8 mouse cellular contexts compared by ENCODE assay signal in the genomic region with DNA sequence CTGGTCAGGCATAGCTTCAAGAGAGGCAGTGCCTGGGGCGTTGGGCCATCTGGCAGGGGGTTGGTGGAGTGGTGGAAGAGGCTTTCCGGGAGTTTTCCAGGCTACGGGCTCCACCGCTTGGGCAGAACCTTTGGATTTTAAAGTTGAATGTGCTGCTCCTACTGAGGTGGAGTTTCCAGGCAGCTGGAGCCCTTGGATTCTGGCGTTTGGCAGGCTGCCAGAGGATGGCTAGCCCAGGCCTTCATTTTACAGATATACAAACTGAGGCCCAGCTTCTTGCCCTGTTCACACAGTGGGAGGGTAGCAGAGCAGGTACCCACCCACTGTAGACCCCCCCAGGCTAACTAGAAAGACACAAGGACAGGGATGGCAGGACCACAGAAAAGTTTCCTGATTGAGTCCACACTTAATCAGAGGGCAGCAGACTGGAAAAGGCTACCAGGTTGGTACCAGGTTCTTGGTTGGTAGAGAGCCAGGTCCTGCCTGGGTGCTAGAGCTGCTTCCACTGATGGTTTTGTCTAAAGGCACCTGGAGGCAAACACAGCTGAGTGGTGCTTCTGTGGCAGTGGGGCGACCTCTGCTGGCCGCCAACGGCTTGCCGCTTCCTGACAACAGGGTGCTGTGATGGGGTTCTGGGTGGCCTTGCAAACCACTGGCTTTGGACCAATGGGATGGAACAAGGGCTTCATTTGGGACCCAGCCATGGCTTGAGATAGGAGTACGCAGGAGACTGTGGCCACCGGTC.
DNase-seq lines count a peak whose midpoint lies in the region; ATAC-seq lines count a peak whose summit lies in the region.

No protein-coding gene starts in this region.

- H3K9ac ChIP-seq in forebrain, embryonic 11.5 days (ENCODE audit: low read length) = no peak overlapping the region
- H3K9ac ChIP-seq in heart, embryonic 15.5 days = no peak overlapping the region
- no peak overlapping the region for H3K9ac ChIP-seq in liver, embryonic 12.5 days
- H3K9ac ChIP-seq in stomach, embryonic 14.5 days (replicated peaks; ENCODE audit: low read depth, low read length) = no peak overlapping the region

- no peak overlapping the region for H3K4me3 ChIP-seq in forebrain, embryonic 11.5 days (ENCODE audit: low read depth, low read length)
- H3K4me3 ChIP-seq in heart, embryonic 15.5 days = no peak overlapping the region
- H3K4me3 ChIP-seq in liver, embryonic 12.5 days = no peak overlapping the region
- H3K4me3 ChIP-seq in stomach, embryonic 14.5 days (ENCODE audit: low read depth, low read length) = no peak overlapping the region

- no peaks in the 10 kb centered on the region for H3K36me3 ChIP-seq in forebrain, embryonic 11.5 days (ENCODE audit: control insufficient read depth, insufficient read depth, low read length)
- peaks cover 5% of the 10 kb centered on the region; the same call in 1 of the 2 replicates for H3K36me3 ChIP-seq in heart, embryonic 15.5 days
- H3K36me3 ChIP-seq in liver, embryonic 12.5 days = peaks cover 26% of the 10 kb centered on the region
- H3K36me3 ChIP-seq in stomach, embryonic 14.5 days (ENCODE audit: control insufficient read depth, insufficient read depth, low read length) = no peaks in the 10 kb centered on the region

- peak overlapping the region; percentile 42; the same call in 1 of the 2 replicates for H3K27ac ChIP-seq in forebrain, embryonic 11.5 days (ENCODE audit: low read depth, low read length)
- H3K27ac ChIP-seq in heart, embryonic 15.5 days = peak overlapping the region; percentile 61
- H3K27ac ChIP-seq in liver, embryonic 12.5 days = no peak overlapping the region
- H3K27ac ChIP-seq in stomach, embryonic 14.5 days (ENCODE audit: low read length) = peak overlapping the region; percentile 56

- ATAC-seq in CD4-positive, CD25-positive, alpha-beta regulatory T cell, adult 4 months = peak; percentile 85
- ATAC-seq in forebrain, embryonic 11.5 days (replicated peaks; ENCODE audit: low FRiP score) = peak; percentile 64
- ATAC-seq in heart, embryonic 15.5 days (replicated peaks; ENCODE audit: insufficient number of reproducible peaks, insufficient read depth, low FRiP score, low read depth) = peak; percentile 41
- peak; percentile 54 for ATAC-seq in liver, embryonic 12.5 days
- ATAC-seq in stomach, embryonic 14.5 days (ENCODE audit: insufficient number of reproducible peaks, insufficient read depth, low FRiP score, low read depth) = peak; percentile 66; the same call in 1 of the 2 replicates

- H3K4me1 ChIP-seq in forebrain, embryonic 11.5 days (replicated peaks; ENCODE audit: control insufficient read depth, insufficient read depth, low read length) = 0 out of 2 replicates have a peak, but pooled peaks cover 3% of the 10 kb centered on the region
- H3K4me1 ChIP-seq in heart, embryonic 15.5 days (replicated peaks) = peaks cover 61% of the 10 kb centered on the region
- H3K4me1 ChIP-seq in liver, embryonic 12.5 days = peaks cover 51% of the 10 kb centered on the region
- peaks cover 29% of the 10 kb centered on the region for H3K4me1 ChIP-seq in stomach, embryonic 14.5 days (ENCODE audit: control insufficient read depth, insufficient read depth, low read length)

- WGBS in forebrain, embryonic 11.5 days = 38% methylated on average over 11 of the region's 11 CpGs
- 21% methylated on average over 11 of the region's 11 CpGs for WGBS in heart, embryonic 15.5 days
- 37% methylated on average over 11 of the region's 11 CpGs for WGBS in liver, embryonic 12.5 days (ENCODE audit: insufficient replicate concordance)
- 23% methylated on average over 11 of the region's 11 CpGs for WGBS in stomach, embryonic 14.5 days

- H3K9me3 ChIP-seq in forebrain, embryonic 11.5 days (ENCODE audit: control insufficient read depth, low read length) = no peaks in the 10 kb centered on the region
- H3K9me3 ChIP-seq in heart, embryonic 15.5 days (replicated peaks) = no peaks in the 10 kb centered on the region
- no peaks in the 10 kb centered on the region for H3K9me3 ChIP-seq in liver, embryonic 12.5 days (replicated peaks)
- no peaks in the 10 kb centered on the region for H3K9me3 ChIP-seq in stomach, embryonic 14.5 days (ENCODE audit: control insufficient read depth, low read depth, low read length)

- no peaks in the 10 kb centered on the region for H3K27me3 ChIP-seq in forebrain, embryonic 11.5 days (ENCODE audit: control insufficient read depth, insufficient read depth, low read length)
- H3K27me3 ChIP-seq in heart, embryonic 15.5 days = no peaks in the 10 kb centered on the region
- no peaks in the 10 kb centered on the region for H3K27me3 ChIP-seq in liver, embryonic 12.5 days (replicated peaks)
- no peaks in the 10 kb centered on the region for H3K27me3 ChIP-seq in stomach, embryonic 14.5 days (ENCODE audit: control insufficient read depth, insufficient read depth, low read length)

- peak; percentile 48 for DNase-seq in c-Kit-positive CD71-negative TER-119-negative erythroid progenitor cells, embryonic 14.5 days (ENCODE audit: low read depth)
- peak; percentile 88 for DNase-seq in forebrain, embryonic 11.5 days (ENCODE audit: low spot score)
- peak; percentile 90 for DNase-seq in kidney, postnatal 14 days
- peak; percentile 74 to 84 for DNase-seq in natural killer cell, adult 2 months (ENCODE audit: low spot score in 2 of 2)

- no peak overlapping the region for H3K4me2 ChIP-seq in forebrain, embryonic 11.5 days (ENCODE audit: low read depth, low read length, severe bottlenecking)
- H3K4me2 ChIP-seq in heart, embryonic 15.5 days = no peak overlapping the region
- no peak overlapping the region for H3K4me2 ChIP-seq in liver, embryonic 12.5 days
- no peak overlapping the region for H3K4me2 ChIP-seq in stomach, embryonic 14.5 days (replicated peaks; ENCODE audit: low read depth, low read length)
